Mouse (Mus musculus) olfactory bulb, adult 2 months (tissue): ENCODE results near the gene Eif2ak1. TPM values are rescaled to one million over a fixed set of nuclear protein-coding genes. Genes with fewer than 3 reads are reported as not detected.

Experiments used
- H3K27ac ChIP-seq: fragments of 200-500 bp; 2 replicates; pipeline ENCODE4 v1.5.1; 2012; ENCODE audit warnings: low read depth, low read length; ENCODE audit not compliant: insufficient read depth
- H3K4me1 ChIP-seq: fragments of 200-500 bp; 2 replicates; pipeline ENCODE4 v1.6.1; 2012; ENCODE audit warnings: low read length; ENCODE audit not compliant: control insufficient read depth, insufficient read depth
- H3K4me3 ChIP-seq: fragments of 200-500 bp; 2 replicates; pipeline ENCODE4 v1.5.1; 2012; ENCODE audit warnings: mild to moderate bottlenecking, low read depth, low read length, moderate library complexity; ENCODE audit not compliant: insufficient read depth
- CTCF ChIP-seq: fragments of 200-500 bp; IDR thresholded peaks from 2 replicates; pipeline ENCODE4 v1.5.1; 2012; ENCODE audit warnings: low read depth, mild to moderate bottlenecking, low read length, moderate library complexity; ENCODE audit not compliant: insufficient read depth
- POLR2A ChIP-seq: fragments of 200-500 bp; IDR thresholded peaks from 2 replicates; pipeline ENCODE4 v1.6.1; 2012; ENCODE audit warnings: mild to moderate bottlenecking, low read depth, low read length, moderate library complexity; ENCODE audit not compliant: insufficient read depth
- whole genome bisulfite sequencing: fragments of 180-500 bp; shearing (Covaris S2); methylation state at CpG from one replicate; pipeline ENCODE4 v1.1.7; 2018; 5-methylcytosine and 5-hydroxymethylcytosine counted together
- polyA plus RNA-seq: library from polyadenylated mRNA; stranded (reverse); fragments of >200 nt; gene quantifications from 2 replicates; pipeline ENCODE4 v1.2.4, GENCODE M21; 2012; ENCODE audit warnings: low replicate concordance; ENCODE audit not compliant: missing spikeins, insufficient read depth, insufficient read length

Gene Eif2ak1
- polyA plus RNA-seq, 1 experiment: not detected

- H3K4me3 ChIP-seq: no peak overlapping the region; the same call in 1 of the 2 replicates
- 70% methylated on average over 11 of the region's 11 CpGs for WGBS
- peaks cover 7% of the 10 kb centered on the region for H3K4me1 ChIP-seq
- TF ChIP-seq CTCF: no peak
- TF ChIP-seq POLR2A: no peak
- H3K27ac ChIP-seq: no peak overlapping the region
These were observed 115.8 kb downstream of the Eif2ak1 start for GRCm38 (mm10) chr5:143933414-143933813.

GRCm38 (mm10) chr5:143933875-143934274 is 116.3 kb downstream of the Eif2ak1 start:
- Histone ChIP-seq H3K27ac (no peak overlapping the region), H3K4me1 (peaks cover 7% of the 10 kb centered on the region), H3K4me3 (no peak overlapping the region)
- no peak for TF ChIP-seq POLR2A
- no peak for TF ChIP-seq CTCF
- WGBS: 90% methylated on average over 1 of the region's 1 CpGs

GRCm38 (mm10) chr5:143936156-143936555 is 118.6 kb downstream of the Eif2ak1 start:
- Histone ChIP-seq H3K4me3 (no peak overlapping the region), H3K27ac (no peak overlapping the region), H3K4me1 (peaks cover 7% of the 10 kb centered on the region)
- no peak for TF ChIP-seq CTCF
- 71% methylated on average over 9 of the region's 9 CpGs for WGBS

DNA sequence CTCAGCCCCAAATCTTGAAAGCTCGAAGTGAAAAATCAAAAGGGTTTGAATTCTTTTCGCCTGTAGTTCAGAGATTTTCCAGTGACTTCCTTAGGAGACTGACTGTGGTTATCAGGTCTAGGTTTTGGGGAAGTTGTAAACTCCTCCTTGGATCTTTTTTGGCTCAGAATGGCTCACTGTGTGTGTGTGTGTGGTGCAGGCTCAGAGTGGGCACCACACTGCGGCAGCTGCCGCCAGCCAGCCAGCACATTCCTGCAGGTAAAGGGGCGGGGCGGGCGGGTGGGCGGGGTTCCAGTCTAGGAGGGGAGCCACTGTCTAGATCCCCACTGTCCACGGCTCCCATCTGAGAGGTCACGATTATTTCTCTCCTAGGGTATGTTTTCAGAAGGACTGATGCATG is 124.0 kb downstream of the Eif2ak1 start:
- Histone ChIP-seq H3K4me3 (no peak overlapping the region), H3K27ac (no peak overlapping the region), H3K4me1 (peaks cover 14% of the 10 kb centered on the region)
- TF ChIP-seq CTCF (no peak), POLR2A (no peak)
- 29% methylated on average over 10 of the region's 10 CpGs for WGBS

DNA sequence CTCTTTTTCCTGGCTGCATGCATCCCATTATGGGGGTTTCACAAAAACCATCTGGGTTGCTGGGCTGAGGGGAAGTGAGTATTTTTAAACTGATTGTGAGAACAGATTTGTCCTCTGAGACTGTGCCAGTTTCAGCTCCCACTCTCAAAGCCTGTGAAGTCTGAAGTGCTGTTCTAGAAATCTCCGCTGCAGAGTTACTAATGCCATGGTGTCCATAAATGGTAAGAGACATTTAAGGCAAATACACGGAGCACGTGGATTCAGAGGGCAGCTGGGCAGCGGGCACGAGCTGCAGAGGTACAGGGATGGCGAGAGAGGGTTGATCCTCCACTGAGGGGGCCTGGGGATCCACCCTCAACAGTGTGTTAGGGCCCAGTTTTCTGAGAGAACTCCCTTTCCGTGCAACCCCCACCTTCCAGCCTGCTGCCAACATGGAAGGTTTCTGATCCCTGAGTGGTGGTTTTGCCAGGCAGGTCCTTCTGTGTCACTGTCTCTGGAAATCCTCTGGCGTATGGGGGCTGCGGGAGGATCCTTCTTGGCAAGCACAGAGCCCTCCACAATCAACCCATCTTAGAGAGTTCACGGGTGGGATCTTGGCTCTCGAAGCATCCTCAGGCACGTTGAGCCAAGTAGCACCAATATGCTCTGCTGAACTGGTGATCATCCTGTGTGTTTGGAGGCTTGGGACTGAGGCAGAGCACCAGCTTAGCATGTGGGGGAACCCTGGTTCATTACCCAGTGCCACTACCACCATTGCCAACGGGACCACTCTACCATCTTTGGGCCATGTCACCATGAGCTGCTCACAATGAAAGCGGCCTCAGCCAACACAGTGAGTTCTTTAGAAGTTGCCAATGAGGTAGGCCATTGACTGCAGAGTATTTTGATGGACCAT is 125.9 kb downstream of the Eif2ak1 start:
- no peak overlapping the region for H3K4me3 ChIP-seq
- H3K27ac ChIP-seq: peak overlapping the region; percentile 74
- WGBS: 49% methylated on average over 14 of the region's 14 CpGs
- TF ChIP-seq POLR2A: no peak
- no peak for TF ChIP-seq CTCF
- peaks cover 14% of the 10 kb centered on the region for H3K4me1 ChIP-seq

- H3K4me1 ChIP-seq: peaks cover 10% of the 10 kb centered on the region
- H3K4me3 ChIP-seq: no peak overlapping the region
- TF ChIP-seq POLR2A (no peak), CTCF (no peak)
- WGBS: 89% methylated on average over 12 of the region's 12 CpGs
- no peak overlapping the region for H3K27ac ChIP-seq
These were observed 130.8 kb downstream of the Eif2ak1 start for GRCm38 (mm10) chr5:143948361-143948760.

DNA sequence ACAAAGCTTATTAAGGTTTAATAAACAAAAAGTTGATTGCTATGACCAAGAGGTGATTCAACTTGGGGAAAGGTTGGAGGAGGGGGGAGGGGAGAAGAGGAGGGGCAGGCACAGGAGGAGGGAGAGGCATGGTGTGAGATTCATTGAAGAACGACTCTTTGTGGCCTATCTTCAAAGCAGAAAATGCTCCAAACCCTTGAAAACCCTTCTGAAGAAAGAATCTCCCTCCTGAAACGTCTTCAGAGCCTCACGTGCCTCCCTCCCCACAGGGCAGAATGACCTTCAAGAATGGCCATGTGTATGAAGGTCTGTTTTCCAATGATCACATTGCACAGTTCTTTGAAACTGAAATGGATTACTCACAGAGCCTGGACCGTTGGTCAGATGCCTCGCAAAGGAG is 132.4 kb downstream of the Eif2ak1 start:
- 49% methylated on average over 5 of the region's 5 CpGs for WGBS
- TF ChIP-seq POLR2A (no peak), CTCF (no peak)

More for the DNA sequence above, 132.4 kb downstream of the Eif2ak1 start:
- Histone ChIP-seq H3K4me1 (no peaks in the 10 kb centered on the region), H3K4me3 (no peak overlapping the region), H3K27ac (no peak overlapping the region)

Other genes with a start within 250 kb of the Eif2ak1 start
- not detected in 2 replicates for gene Cyth3, start 195.3 kb upstream of the Eif2ak1 start, polyA plus RNA-seq
- gene Usp42, start 85.5 kb upstream of the Eif2ak1 start, polyA plus RNA-seq: not detected in 2 replicates
- not detected in 2 replicates for gene Ankrd61, start 79.9 kb downstream of the Eif2ak1 start, polyA plus RNA-seq
- not detected in 2 replicates for gene Aimp2, start 92.1 kb downstream of the Eif2ak1 start, polyA plus RNA-seq
- gene Pms2, start 92.2 kb downstream of the Eif2ak1 start, polyA plus RNA-seq: not detected in 2 replicates
- not detected in 2 replicates for gene Gm42421, start 110.4 kb downstream of the Eif2ak1 start, polyA plus RNA-seq
- not detected in 2 replicates for gene Rsph10b, start 115.2 kb downstream of the Eif2ak1 start, polyA plus RNA-seq
- gene Ccz1, start 197.1 kb downstream of the Eif2ak1 start, polyA plus RNA-seq: 341 TPM in 1 of 2 replicates, not detected in the other
- not detected in 2 replicates for gene Ocm, start 208.9 kb downstream of the Eif2ak1 start, polyA plus RNA-seq